Mouse (Mus musculus) CD8-positive naive resting alpha-beta T cell, adult 2 months (primary cell): ENCODE measurements around the gene Fancd2.

Source experiments
- DNase-seq, 2 experiments: peaks; one replicate each; pipeline ENCODE4 v3.0.0; 2022; ENCODE audit warnings: low read depth in 2 of 2, low spot score in 2 of 2

Gene Fancd2

DNA sequence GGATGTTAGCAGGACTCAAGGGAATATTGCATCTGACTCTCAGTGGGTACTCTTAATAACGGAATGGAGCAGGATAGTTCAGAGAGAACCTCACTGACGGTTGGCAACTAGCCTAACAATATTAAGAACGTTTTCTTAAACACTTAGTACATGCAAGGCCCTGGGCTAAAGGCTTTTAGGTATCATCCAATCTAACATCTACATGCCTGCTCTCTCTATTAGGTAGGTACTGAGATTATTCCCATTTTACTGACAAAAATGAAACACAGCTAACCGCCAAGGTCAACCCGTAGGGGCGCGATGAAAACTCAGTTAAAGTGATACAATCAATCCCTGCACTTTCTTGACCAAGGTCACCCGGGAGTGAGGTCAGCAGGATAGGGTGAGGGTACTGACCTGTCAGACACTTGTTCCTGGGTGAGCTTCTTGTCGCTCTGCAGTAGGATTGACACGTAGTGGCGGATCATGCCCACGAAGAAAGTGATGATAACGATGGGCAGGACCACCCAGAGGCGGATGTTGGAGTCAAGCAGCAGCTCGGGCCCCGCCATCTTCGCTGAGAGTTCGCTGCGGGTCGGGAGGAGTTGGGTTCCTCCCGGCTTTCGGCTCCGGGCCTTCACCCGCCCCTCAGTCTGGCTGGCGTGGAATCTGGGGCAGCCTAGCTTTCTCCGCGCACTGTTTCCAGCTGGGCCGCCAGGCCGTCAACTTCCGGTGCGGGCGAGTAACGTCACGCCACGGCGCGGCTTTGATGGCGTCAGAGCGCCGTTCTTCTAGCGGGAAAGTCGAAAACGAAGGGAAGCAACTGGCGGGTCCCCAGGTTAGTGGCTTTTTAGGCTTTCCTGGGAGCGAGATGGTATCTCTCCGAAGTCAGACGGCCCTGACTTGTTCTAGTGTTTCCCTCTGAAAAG is at the start of gene Fancd2, which contains the start of gene Emc3:
Gene Fancd2 (plus strand): TSS at position 751 of the 908 bp plus-strand sequence.
Gene Emc3 (minus strand): TSS at position 721 of the 908 bp plus-strand sequence.
- DNase-seq: peak; percentile 90 to 94

- DNase-seq: peak; percentile 30 to 39
Observed at GRCm38 (mm10) chr6:113482477-113483099, 48.9 kb upstream of the Fancd2 start.

- peak; percentile 81 to 85 for DNase-seq
Observed at GRCm38 (mm10) chr6:113483100-113483615, 48.3 kb upstream of the Fancd2 start, which contains the start of gene Creld1. Creld1 (plus strand) TSS chr6:113483297.

DNA sequence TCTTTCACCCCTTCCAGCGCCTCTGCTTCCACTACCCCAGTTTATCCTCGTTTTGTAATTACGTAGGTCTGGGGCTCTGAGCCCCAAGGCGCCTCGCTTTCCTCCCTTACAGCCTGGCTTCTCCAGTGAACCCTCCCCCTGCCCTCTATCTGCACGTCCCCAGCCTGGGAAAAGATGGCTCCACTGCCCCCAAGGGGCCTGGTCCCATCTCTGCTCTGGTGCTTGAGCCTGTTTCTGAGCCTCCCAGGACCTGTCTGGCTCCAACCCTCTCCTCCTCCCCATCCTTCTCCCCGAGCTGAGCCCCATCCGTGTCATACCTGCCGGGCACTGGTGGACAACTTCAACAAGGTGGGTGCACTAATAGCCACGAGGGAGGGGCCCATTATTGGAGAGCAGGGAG is 47.8 kb upstream of the Fancd2 start:
- no peak for DNase-seq

DNA sequence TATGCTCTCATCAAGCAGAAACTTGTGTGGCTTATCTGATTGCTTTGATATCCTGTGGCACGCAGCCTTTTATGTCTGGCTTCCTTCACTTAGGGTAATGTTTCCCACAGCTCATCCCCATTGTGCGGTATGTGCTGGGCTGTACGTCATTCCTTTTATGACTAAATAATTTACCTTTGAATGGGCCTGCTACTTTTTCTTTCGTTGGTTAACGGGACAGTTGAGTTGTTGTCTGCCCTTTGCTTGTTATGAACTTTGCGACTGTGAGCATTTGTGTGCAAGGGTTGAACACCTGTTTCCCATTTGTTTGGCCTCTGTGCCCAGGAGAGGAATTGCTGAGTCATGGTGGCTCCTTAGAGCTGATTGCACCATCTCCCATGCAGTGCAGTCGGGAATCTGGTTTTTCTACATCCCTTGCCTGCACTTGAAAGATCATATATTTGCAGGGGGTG is 44.3 kb upstream of the Fancd2 start:
- DNase-seq: peak in 1 of 2 experiments; percentile 44

DNA sequence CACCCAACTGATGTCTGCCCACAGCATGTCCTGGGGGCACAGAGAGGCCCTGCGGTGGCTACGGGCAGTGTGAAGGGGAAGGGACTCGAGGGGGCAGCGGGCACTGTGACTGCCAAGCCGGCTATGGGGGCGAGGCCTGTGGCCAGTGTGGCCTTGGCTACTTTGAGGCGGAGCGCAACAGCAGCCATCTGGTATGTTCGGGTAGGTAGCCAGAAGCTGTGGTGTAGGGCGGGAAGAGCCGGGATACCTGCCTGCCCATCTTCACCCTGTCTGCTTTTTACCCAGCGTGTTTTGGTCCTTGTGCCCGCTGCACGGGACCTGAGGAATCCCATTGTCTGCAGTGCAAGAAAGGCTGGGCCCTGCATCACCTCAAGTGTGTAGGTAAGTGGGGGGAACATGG is 42.1 kb upstream of the Fancd2 start:
- no peak for DNase-seq

DNA sequence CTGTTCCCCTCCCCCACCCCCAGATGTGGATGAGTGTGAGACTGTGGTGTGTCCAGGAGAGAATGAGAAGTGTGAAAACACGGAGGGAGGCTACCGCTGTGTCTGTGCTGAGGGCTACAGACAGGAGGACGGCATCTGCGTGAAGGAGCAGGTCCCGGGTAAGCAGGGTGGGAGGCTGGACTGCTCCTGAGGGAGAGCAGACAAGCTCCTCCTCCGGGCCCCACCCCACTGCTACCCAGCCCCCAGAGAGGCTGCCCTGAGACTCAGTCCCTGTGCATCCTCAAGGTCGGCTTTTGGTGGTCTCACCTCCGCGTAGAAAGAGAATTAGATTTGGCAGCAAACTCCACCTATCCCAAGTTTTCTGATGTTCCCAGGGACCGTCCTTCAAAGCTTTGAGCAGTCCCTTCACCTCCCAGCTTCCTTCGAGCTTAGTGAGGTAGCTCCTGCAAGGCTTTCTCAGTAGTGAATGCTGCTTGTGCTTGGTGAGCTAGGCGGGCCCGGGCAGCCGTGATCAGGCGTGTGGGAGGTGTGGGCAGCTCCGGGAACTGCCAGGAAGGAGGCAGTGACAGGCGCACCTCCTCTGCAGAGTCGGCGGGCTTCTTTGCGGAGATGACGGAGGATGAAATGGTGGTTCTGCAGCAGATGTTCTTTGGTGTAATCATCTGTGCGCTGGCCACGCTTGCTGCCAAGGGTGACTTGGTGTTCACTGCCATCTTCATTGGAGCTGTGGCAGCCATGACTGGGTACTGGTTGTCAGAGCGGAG is 39.2 kb upstream of the Fancd2 start:
- DNase-seq: no peak

GRCm38 (mm10) chr6:113494258-113494788 is 37.2 kb upstream of the Fancd2 start:
- peak; percentile 84 to 86 for DNase-seq

DNA sequence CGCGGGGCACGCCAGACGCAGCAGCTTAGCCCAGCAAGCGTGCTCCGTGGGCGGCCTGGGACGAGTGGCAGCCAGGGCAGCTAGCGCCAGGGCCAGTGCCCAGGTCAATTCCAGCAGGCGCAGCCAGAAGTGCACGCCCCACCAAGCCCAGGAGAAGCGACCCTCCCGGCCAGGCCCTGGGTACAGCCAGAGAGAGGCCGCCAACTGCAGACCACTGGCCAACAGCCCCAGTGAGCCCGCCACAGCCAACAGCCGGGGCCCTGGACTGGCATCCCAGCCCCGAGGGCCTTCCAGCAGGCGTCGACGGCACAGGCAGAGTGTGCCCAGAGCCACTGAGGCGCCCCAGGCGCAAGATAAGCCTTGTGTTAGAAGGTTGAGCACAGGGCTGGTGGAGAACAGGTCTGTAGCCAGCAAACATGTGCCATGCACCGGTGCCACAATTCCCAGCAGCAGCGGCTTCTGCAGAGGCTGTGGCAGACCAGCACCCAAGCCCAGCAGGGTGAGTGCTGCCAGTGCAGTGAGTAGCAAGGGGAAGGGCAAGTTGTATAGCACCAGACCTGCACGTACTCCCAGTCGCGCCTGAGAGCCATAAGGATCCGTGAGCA is 36.3 kb upstream of the Fancd2 start:
- DNase-seq: no peak

- DNase-seq: no peak
Observed at GRCm38 (mm10) chr6:113499346-113499745, 32.1 kb upstream of the Fancd2 start.

GRCm38 (mm10) chr6:113501388-113502084 is 29.9 kb upstream of the Fancd2 start, which contains the start of gene Prrt3:
Prrt3 (minus strand) TSS chr6:113501931.
- no peak for DNase-seq

DNA sequence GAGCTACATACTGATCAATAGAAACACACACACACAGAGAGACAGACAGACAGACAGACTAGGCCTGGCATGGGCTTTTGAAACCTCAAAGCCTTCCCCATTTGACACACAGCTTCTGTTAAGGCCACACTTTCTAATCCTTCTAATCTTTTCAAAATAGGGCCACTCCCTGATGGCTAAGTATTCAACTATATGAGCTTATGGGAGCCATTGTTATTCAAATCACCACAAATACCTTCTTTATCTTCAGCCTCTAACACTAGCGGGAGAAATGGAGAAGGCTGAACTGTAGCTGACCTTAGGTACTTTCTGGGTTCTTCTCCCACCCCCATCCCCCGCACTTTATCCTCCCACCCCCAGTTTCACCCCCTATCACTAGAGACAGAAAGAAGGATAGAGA is 28.7 kb upstream of the Fancd2 start:
- DNase-seq: no peak

DNA sequence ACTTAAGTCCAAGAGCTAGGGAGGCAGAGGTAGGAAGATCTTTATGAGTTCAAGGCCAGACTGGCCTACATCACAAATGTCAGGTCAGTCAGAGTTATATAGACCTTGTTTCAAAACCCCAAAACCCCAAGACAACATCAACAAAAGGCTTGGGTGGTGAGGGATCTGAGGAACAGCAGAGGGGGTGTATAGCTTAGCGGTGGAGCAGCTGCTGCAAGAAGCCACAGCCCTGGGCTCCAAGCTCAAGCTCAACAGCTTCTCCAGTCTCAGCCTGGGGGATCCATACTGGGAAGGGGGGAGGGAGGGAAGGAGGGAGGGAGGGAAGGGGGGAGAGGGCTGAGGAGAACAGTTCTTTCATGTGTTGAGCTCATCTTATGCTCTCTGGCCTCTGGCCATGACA is 25.8 kb upstream of the Fancd2 start:
- no peak for DNase-seq

GRCm38 (mm10) chr6:113507130-113507529 is 24.4 kb upstream of the Fancd2 start:
- no peak for DNase-seq

DNA sequence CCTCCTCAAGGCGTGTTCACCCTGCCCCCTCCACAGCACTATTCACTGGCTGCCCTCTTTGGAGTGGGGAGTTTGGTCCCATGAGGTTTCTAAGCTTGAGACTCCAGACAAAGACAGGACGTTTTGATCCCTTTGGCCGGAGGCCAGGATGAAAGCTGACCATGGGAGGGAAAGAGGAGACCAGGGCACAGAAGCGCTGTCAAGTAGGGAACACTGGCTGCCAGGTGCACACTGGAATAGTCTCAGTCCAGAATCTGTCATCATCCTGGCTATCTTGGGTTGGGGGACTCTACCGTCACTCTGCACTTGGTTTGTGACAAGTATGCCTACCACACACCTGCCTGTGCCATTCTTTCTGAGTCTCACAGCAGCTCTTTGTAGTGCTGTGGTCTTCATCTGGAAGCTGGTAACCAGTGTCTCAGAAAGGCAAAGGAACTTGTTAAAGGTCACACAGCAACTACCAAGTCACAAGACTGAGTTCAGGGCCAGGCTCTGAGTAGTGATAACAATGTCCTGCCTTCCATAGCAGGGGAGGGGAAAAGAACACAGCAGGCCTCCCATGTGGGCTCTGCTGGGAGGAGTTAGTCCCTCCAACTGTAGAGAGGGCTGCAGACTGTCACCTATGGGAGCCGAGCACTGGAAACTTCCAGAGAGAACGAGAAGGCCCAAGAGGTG is 23.1 kb upstream of the Fancd2 start:
- DNase-seq: no peak

DNA sequence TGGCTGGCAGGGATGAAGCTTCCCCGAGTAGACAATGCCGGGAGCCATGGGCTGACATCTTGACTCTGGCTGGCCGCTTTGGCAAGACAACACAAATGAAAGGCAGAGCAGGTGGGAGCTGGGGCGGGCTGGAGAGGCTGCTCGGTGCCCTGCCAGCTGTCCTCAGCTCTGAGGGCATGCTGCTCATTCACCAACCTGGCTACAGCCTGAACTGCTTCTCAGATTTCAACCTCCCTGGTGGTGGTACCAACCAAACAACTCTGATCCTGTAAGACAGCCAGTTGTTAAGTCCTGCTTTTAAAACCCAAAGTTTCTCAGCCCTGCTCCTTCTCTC is 22.6 kb upstream of the Fancd2 start:
- DNase-seq: no peak

GRCm38 (mm10) chr6:113513944-113514343 is 17.5 kb upstream of the Fancd2 start:
- no peak for DNase-seq

GRCm38 (mm10) chr6:113514600-113514999 is 16.9 kb upstream of the Fancd2 start:
- DNase-seq: no peak

DNA sequence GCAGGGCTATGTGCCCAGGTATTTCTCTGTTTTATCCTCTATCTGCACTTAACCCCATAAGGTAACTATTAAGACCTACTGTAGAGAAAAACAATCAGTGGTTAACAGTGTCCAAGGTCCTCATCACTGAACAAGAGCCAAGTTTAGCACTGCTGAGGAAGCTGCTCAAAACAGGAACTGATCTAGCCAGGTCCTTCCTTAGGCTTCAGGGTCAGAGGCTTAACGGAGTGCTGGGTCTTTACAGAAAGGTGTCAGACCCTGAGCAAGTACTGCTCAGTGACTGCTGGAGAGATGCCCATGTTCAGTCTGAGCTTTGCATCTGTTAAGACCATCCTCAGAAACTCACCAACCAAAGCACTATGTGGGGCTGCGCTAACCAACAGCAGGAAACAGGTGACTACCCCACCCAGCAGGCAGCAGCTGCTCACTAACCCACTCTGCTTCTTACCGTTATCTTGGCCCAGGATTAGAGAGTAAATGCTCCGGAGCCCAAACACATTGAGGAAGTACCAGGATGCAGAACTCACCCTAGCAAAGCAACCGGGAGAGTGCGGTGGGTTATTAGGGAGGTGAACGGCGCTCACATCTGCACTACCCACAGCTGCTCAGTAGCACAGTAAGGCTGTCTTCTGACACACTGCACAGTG is 13.9 kb upstream of the Fancd2 start:
- DNase-seq: no peak
